Mouse (Mus musculus) kidney, postnatal 0 days (tissue): ENCODE data around the gene Odc1. TPM values are rescaled to one million over a fixed set of nuclear protein-coding genes. Genes with fewer than 3 reads are reported as not detected.
"Not testable (repeated sequence)": the region's sequence is repeated elsewhere in the genome, so short reads cannot be mapped to it uniquely, and the experiment has no call there.

Experiments used
- ATAC-seq: fragments of 200-750 bp; cut with Nextera tagmentation; replicated peaks from 2 replicates; pipeline ENCODE4 v1.8.0; 2017; ENCODE audit warnings: low read depth, moderate number of reproducible peaks, moderate TSS enrichment, moderate library complexity; ENCODE audit not compliant: low FRiP score
- DNase-seq: peaks from one replicate; pipeline ENCODE4 v3.0.0-alpha.2; 2016; ENCODE audit warnings: low spot score
- H3K27ac ChIP-seq: fragments of 300-500 bp; sonication (generic); 2 replicates; pipeline ENCODE4 v1.5.1; 2014; ENCODE audit warnings: mild to moderate bottlenecking
- H3K27me3 ChIP-seq: fragments of 300-500 bp; sonication (generic); 2 replicates; pipeline ENCODE4 v1.6.1; 2014; ENCODE audit warnings: low read length, mixed read lengths; ENCODE audit not compliant: insufficient read depth
- H3K36me3 ChIP-seq: fragments of 300-500 bp; sonication (generic); 2 replicates; pipeline ENCODE4 v1.6.1; 2014; ENCODE audit warnings: low read length, mixed read lengths; ENCODE audit not compliant: insufficient read depth
- H3K4me1 ChIP-seq: fragments of 300-500 bp; sonication (generic); replicated peaks from 2 replicates; pipeline ENCODE4 v1.6.1; 2014; ENCODE audit warnings: antibody characterized with exemption, low read length, mixed read lengths; ENCODE audit not compliant: insufficient read depth
- H3K4me2 ChIP-seq: fragments of 300-500 bp; sonication (generic); 2 replicates; pipeline ENCODE4 v1.6.1; 2014; ENCODE audit warnings: mild to moderate bottlenecking, low read length, moderate library complexity, mixed read lengths
- H3K4me3 ChIP-seq: fragments of 300-500 bp; sonication (generic); replicated peaks from 2 replicates; pipeline ENCODE4 v1.5.1; 2014; ENCODE audit warnings: low read depth, low read length
- H3K9ac ChIP-seq: fragments of 300-500 bp; sonication (generic); 2 replicates; pipeline ENCODE4 v1.6.1; 2014; ENCODE audit warnings: low read depth, low read length
- H3K9me3 ChIP-seq: fragments of 300-500 bp; sonication (generic); replicated peaks from 2 replicates; pipeline ENCODE4 v1.6.1; 2016; ENCODE audit warnings: low read length, inconsistent platforms, mixed read lengths
- CTCF ChIP-seq: IDR thresholded peaks from 2 replicates; pipeline ENCODE4 v1.5.1; 2016; ENCODE audit warnings: antibody characterized with exemption, low read depth, mild to moderate bottlenecking, moderate library complexity
- WGBS: fragments of 180-500 bp; shearing (Covaris S2); extraction: QIAGEN DNeasy Blood & Tissue Kit; methylation state at CpG from one replicate; pipeline ENCODE4 v1.1.7; 2014; 5-methylcytosine and 5-hydroxymethylcytosine counted together
- polyA plus RNA-seq: library from polyadenylated mRNA; unstranded; fragments of >200 nt; fragmentation: Nextera tagmentation; extraction: Ambion mirVana; gene quantifications from 2 replicates; pipeline ENCODE4 v1.2.1, GENCODE M21; 2015

Odc1 gene
- polyA plus RNA-seq, 1 experiment from 2014 or later = 149 TPM

- no peak for DNase-seq
- Histone ChIP-seq H3K4me3 (no peak overlapping the region), H3K9me3 (no peaks in the 10 kb centered on the region), H3K36me3 (no peaks in the 10 kb centered on the region), H3K4me2 (no peak overlapping the region), H3K27ac (no peak overlapping the region), H3K9ac (no peak overlapping the region), H3K4me1 (no peaks in the 10 kb centered on the region), H3K27me3 (no peaks in the 10 kb centered on the region)
- no peak for ATAC-seq
- TF ChIP-seq CTCF = no peak
- WGBS = 91% methylated on average over 3 of the region's 3 CpGs
These were observed 8.4 kb upstream of the Odc1 start for GRCm38 (mm10) chr12:17536222-17536621.

DNA sequence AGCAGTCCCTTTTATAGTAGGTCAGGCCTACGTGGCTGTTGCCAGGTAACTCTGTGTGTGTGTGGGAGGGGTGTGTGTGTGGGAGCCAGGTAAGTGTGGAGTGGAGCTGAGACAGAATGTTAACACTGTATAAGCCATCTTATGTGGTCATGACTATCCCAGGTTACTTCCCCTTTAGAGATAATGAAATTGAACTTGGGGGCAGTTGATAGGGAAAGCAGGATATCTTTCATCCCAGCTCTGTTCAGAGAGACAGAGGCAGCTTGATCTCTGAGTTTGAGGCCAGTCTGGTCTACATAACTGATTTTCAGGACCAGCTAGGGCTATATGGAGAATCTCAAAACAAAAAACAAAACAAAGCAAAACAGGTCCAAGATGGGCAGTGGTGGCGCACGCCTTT, 7.4 kb upstream of the Odc1 start:
- Histone ChIP-seq H3K4me3 (no peak overlapping the region), H3K4me2 (no peak overlapping the region), H3K27ac (no peak overlapping the region), H3K27me3 (no peaks in the 10 kb centered on the region), H3K9me3 (no peaks in the 10 kb centered on the region), H3K36me3 (no peaks in the 10 kb centered on the region), H3K9ac (no peak overlapping the region), H3K4me1 (no peaks in the 10 kb centered on the region)
- ATAC-seq (no peak), DNase-seq (no peak)
- no peak for TF ChIP-seq CTCF
- 79% methylated on average over 3 of the region's 3 CpGs for WGBS

- TF ChIP-seq CTCF = no peak
- Histone ChIP-seq H3K27ac (no peak overlapping the region), H3K4me1 (no peaks in the 10 kb centered on the region), H3K36me3 (no peaks in the 10 kb centered on the region), H3K27me3 (no peaks in the 10 kb centered on the region), H3K9ac (no peak overlapping the region), H3K9me3 (no peaks in the 10 kb centered on the region), H3K4me2 (no peak overlapping the region), H3K4me3 (no peak overlapping the region)
- WGBS = 92% methylated on average over 3 of the region's 3 CpGs
- no peak for ATAC-seq
- DNase-seq = no peak
These were observed 6.5 kb upstream of the Odc1 start for GRCm38 (mm10) chr12:17538087-17538486.

- Histone ChIP-seq H3K4me3 (no peak overlapping the region), H3K4me1 (no peaks in the 10 kb centered on the region), H3K27me3 (no peaks in the 10 kb centered on the region), H3K4me2 (no peak overlapping the region), H3K36me3 (no peaks in the 10 kb centered on the region), H3K9ac (no peak overlapping the region), H3K9me3 (no peaks in the 10 kb centered on the region), H3K27ac (no peak overlapping the region)
- TF ChIP-seq CTCF = no peak
- ATAC-seq = no peak
- WGBS = 68% methylated on average over 6 of the region's 6 CpGs
- DNase-seq = no peak
These were observed 5.6 kb upstream of the Odc1 start for GRCm38 (mm10) chr12:17539041-17539440.

- DNase-seq (no peak), ATAC-seq (no peak)
- Histone ChIP-seq H3K4me1 (no peaks in the 10 kb centered on the region), H3K27ac (no peak overlapping the region), H3K27me3 (no peaks in the 10 kb centered on the region), H3K36me3 (no peaks in the 10 kb centered on the region), H3K9ac (no peak overlapping the region), H3K4me3 (no peak overlapping the region), H3K4me2 (no peak overlapping the region), H3K9me3 (no peaks in the 10 kb centered on the region)
- 80% methylated on average over 6 of the region's 6 CpGs for WGBS
- no peak for TF ChIP-seq CTCF
These were observed 4.5 kb upstream of the Odc1 start for GRCm38 (mm10) chr12:17540040-17540552.

DNA sequence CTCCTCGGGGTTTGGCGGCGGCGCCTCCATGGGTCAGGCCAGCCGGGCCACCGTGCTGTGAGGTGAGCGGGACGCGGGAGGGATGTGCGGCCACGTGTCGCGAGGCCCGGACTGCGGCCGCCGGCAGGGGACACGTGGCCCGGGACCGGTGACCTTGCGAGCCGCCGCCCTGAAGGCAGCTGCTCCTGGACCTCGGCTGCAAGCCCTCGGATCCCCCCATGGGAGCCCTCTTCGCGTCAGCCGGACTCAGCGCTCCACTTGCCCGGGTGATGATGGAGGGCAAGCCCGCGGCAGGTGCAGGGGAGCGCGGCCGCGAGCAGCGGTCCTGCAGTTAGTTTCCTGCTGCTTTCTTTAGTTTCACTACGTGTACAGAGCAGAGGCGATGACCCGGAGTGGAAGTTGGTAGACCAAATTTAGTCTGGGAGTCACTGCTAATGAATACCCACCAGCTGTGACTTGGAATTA, 545 bp downstream of the Odc1 start:
- ATAC-seq (peak; percentile 63), DNase-seq (peak; percentile 58)
- peak overlapping the region; percentile 57 for H3K4me2 ChIP-seq
- H3K9me3 ChIP-seq = no peaks in the 10 kb centered on the region
- WGBS = 0% methylated on average over 38 of the region's 40 CpGs
- no peaks in the 10 kb centered on the region for H3K27me3 ChIP-seq
- H3K36me3 ChIP-seq = peaks cover 20% of the 10 kb centered on the region; the same call in 1 of the 2 replicates
- H3K27ac ChIP-seq = peak overlapping the region; percentile 91
- peak overlapping the region; percentile 66 for H3K4me3 ChIP-seq
- no peak for TF ChIP-seq CTCF
- H3K9ac ChIP-seq = peak overlapping the region; percentile 76
- no peaks in the 10 kb centered on the region for H3K4me1 ChIP-seq

DNA sequence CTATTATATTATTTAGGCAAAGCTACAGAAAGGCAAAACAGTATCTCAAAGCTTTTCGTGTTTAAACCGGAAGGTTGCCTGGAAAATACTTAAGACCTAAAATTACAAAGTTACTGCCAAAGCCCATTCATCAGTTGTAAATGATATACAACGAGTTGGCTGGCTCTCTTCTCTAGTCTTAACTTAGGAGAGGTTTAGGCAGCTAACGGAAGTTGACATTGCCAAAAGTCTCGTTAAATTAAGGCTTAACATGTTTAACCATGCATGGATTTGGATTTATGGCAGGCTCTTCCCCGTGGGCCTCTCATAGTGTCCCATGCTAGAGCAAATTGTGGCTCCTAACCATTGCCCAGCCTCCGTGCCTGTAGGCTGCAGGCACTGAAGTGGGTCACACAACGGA, 1.3 kb downstream of the Odc1 start:
- ATAC-seq (no peak), DNase-seq (peak; percentile 75)
- H3K4me2 ChIP-seq = peak overlapping the region; percentile 57
- no peak overlapping the region; the same call in 1 of the 2 replicates for H3K27ac ChIP-seq
- peak overlapping the region; percentile 76 for H3K9ac ChIP-seq
- no peaks in the 10 kb centered on the region for H3K27me3 ChIP-seq
- WGBS = under 1% methylated on average over 8 of the region's 8 CpGs
- H3K4me3 ChIP-seq = peak overlapping the region; percentile 66
- no peaks in the 10 kb centered on the region for H3K4me1 ChIP-seq
- TF ChIP-seq CTCF = no peak
- H3K9me3 ChIP-seq = no peaks in the 10 kb centered on the region
- peaks cover 23% of the 10 kb centered on the region; the same call in 1 of the 2 replicates for H3K36me3 ChIP-seq

DNA sequence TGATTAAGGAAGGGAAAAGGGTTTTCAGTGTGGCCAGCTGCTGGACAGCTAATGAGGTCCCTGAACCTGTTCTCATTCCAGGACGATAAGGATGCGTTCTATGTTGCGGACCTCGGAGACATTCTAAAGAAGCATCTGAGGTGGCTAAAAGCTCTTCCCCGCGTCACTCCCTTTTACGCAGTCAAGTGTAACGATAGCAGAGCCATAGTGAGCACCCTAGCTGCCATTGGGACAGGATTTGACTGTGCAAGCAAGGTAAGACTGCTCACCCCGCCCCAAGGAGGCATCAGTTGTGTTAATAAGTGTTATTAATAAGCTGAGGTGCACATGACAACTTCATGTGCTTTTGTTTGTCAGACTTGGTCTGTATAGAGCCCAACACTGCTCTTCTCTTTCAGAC, 3.0 kb downstream of the Odc1 start:
- H3K27ac ChIP-seq, H3K4me2 ChIP-seq, H3K27me3 ChIP-seq, ATAC-seq, H3K9ac ChIP-seq, H3K4me1 ChIP-seq, H3K9me3 ChIP-seq, DNase-seq, H3K4me3 ChIP-seq: not testable (repeated sequence)
- WGBS = 91% methylated on average over 9 of the region's 9 CpGs
- H3K36me3 ChIP-seq = peaks cover 28% of the 10 kb centered on the region; the same call in 1 of the 2 replicates
